Mouse (Mus musculus) thymus, postnatal 36 days (tissue): ENCODE data around the gene Nop2.

Experiments used
- DNase-seq, 2 experiments: peaks; one replicate each; pipeline ENCODE4 v3.0.0; 2022; ENCODE audit warnings: mixed read lengths in 2 of 2

The Nop2 gene

DNA sequence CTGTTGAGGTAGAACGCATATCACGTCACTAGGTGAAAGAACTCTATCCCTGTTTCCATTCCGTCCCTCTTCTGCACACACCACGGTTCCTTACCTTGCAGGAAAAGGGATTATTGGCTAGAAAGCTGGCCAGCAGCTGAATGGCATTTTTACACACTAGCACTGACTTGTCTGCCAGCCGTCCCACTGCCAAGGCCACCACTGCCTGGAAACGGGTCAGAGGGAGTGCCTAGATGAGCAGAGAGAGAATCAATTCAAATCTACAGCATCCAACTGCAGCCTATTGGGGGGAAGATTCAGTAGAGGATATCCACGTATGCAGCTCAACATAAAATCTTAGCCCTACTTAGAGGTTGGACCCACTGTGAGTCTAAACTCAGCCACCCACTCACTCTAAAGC is 47.9 kb downstream of the Nop2 start:
- no peak for DNase-seq

- no peak for DNase-seq
Observed at GRCm38 (mm10) chr6:125182133-125182532, 50.4 kb downstream of the Nop2 start.

GRCm38 (mm10) chr6:125186203-125186602 is 54.5 kb downstream of the Nop2 start:
- DNase-seq = no peak

GRCm38 (mm10) chr6:125190816-125191215 is 59.1 kb downstream of the Nop2 start:
- no peak for DNase-seq

GRCm38 (mm10) chr6:125191332-125192015 is 59.8 kb downstream of the Nop2 start, which contains the start of the genes Ncapd2 and Mrpl51:
Ncapd2 (minus strand) TSS chr6:125191701.
Mrpl51 (plus strand) TSS chr6:125191801.
- peak; percentile 97 to 98 for DNase-seq

DNA sequence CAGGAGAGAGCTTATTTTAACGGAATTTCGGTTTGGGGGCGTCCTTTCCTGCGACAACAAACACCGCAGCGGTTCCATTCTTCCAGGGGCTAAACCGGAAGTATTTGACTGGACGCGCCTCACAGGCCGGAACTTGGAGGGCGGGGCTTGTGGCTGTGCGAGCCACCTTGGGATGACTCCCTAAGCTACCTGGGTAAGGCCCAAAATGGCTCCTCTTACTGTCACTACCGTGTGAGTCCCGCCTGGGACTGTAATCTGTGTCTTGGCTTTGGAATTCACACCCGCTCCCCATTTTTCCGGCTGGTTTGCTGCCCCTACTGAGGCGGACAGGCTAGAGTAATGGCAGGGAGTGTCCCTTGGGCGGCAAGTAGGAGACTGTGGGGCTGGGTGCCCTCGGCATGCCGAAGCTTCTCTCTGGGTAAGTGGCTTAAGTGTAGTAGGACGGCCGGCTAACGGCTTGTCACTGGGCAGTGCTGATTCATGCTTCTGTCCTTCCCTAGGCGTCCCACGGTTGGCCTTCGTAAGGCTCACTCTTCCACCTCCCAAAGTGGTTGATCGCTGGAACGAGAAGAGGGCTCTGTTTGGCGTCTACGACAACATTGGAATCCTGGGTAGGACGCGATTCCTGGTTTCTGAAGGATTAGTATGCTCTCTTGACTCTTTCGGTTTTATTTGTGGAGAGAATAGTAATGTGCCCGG is 60.5 kb downstream of the Nop2 start:
- peak; percentile 86 to 90 for DNase-seq

GRCm38 (mm10) chr6:125192841-125193240 is 61.1 kb downstream of the Nop2 start:
- no peak for DNase-seq

DNA sequence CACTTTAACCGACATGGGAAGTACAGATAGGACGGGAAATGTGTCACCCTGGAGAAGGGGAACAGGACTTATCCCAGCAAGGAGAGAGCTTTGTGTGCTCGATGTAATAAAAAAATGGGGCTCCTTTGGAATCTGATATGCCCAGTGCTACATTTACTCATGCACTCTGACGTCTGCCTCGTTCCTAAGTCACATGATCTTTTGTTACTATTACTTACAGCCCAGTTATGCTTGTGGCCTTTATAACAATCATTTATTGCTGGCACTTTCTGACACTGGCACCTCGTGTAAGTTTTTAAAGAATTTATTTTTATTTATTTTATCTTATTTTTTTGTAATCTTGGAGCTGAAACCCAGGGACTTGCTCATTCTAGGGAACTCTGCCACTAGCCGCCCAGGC is 61.7 kb downstream of the Nop2 start:
- DNase-seq = no peak
